Mouse (Mus musculus): ENCODE measurements around the gene Thbs2. TPM values are rescaled to one million over a fixed set of nuclear protein-coding genes. Genes with fewer than 3 reads are reported as not detected.

The Thbs2 gene
- polyA plus RNA-seq, 1 experiment from 2014 or later: 5.6 TPM

DNA sequence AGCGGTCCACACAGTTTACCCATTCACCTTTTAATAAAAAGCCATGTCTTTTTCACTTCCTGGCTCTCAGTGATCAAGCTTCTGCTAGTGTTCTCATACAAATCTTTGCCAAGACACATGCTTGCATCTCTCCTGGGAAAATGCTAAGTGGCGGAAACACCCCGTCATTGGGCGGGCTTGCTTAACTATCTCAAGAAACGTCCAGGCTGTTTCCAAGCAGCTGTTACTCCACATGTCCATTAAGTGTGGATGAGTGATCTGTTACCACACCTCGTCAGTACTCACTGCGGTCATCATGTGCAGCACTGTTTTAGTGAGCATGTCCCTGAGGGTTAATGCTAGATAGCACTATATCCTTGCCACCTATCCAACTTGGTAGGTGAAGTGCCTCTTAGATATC, 26.2 kb upstream of the Thbs2 start:
- H3K9ac ChIP-seq: no peak overlapping the region
- ATAC-seq (ENCODE audit: low FRiP score) (no peak), DNase-seq (ENCODE audit: low spot score) (no peak)
- no peaks in the 10 kb centered on the region for H3K36me3 ChIP-seq (replicated peaks; ENCODE audit: control insufficient read depth, insufficient read depth)
- no peak overlapping the region for H3K4me3 ChIP-seq (replicated peaks; ENCODE audit: low read length)
- no peaks in the 10 kb centered on the region for H3K4me1 ChIP-seq (replicated peaks; ENCODE audit: control insufficient read depth, insufficient read depth, low read length)
- H3K4me2 ChIP-seq (replicated peaks): no peak overlapping the region
- H3K27ac ChIP-seq: no peak overlapping the region
- WGBS: 66% methylated on average over 7 of the region's 7 CpGs
- no peaks in the 10 kb centered on the region for H3K9me3 ChIP-seq (ENCODE audit: control insufficient read depth, low read length)
- H3K27me3 ChIP-seq (ENCODE audit: control insufficient read depth, insufficient read depth, low read length): no peaks in the 10 kb centered on the region

GRCm38 (mm10) chr17:14718801-14719200, 24.8 kb upstream of the Thbs2 start:
- ATAC-seq (ENCODE audit: low FRiP score): no peak
- no peak for DNase-seq (ENCODE audit: low spot score)
- H3K4me2 ChIP-seq (replicated peaks): no peak overlapping the region

DNA sequence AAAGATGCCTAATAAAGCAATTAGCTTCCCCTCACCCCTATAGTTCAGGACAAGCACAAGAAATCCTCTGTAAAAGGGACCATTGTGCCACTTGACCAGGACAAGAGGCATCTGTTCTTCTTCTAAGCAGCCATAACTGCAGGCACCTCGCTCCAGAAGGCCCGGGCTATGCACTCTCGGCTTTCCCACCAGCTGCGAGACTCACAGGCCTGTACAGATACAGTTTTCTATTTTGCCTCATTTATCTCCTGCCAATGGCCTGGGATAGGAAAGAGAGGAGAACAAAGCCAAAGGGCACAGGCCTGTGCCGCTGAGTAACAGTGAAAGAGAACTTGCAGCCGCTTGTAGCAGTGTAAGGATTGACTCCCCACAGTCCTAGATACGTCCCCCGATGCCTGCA, 20.7 kb upstream of the Thbs2 start:
- ATAC-seq (ENCODE audit: low FRiP score) (no peak; the same call in 1 of the 2 replicates), DNase-seq (ENCODE audit: low spot score) (no peak)
- H3K9me3 ChIP-seq (ENCODE audit: control insufficient read depth, low read length): no peaks in the 10 kb centered on the region
- H3K9ac ChIP-seq: no peak overlapping the region
- no peak overlapping the region for H3K4me3 ChIP-seq (replicated peaks; ENCODE audit: low read length)
- H3K27ac ChIP-seq: no peak overlapping the region
- 26% methylated on average over 8 of the region's 8 CpGs for WGBS
- no peaks in the 10 kb centered on the region for H3K4me1 ChIP-seq (replicated peaks; ENCODE audit: control insufficient read depth, insufficient read depth, low read length)
- H3K36me3 ChIP-seq (replicated peaks; ENCODE audit: control insufficient read depth, insufficient read depth): no peaks in the 10 kb centered on the region
- H3K4me2 ChIP-seq (replicated peaks): no peak overlapping the region
- H3K27me3 ChIP-seq (ENCODE audit: control insufficient read depth, insufficient read depth, low read length): no peaks in the 10 kb centered on the region

More at GRCm38 (mm10) chr17:14718801-14719200, 24.8 kb upstream of the Thbs2 start:
- H3K9me3 ChIP-seq (ENCODE audit: control insufficient read depth, low read length): no peaks in the 10 kb centered on the region
- no peak overlapping the region for H3K9ac ChIP-seq
- H3K27ac ChIP-seq: no peak overlapping the region
- 23% methylated on average over 4 of the region's 4 CpGs for WGBS
- H3K4me3 ChIP-seq (replicated peaks; ENCODE audit: low read length): no peak overlapping the region
- no peaks in the 10 kb centered on the region for H3K27me3 ChIP-seq (ENCODE audit: control insufficient read depth, insufficient read depth, low read length)
- no peaks in the 10 kb centered on the region for H3K36me3 ChIP-seq (replicated peaks; ENCODE audit: control insufficient read depth, insufficient read depth)
- no peaks in the 10 kb centered on the region for H3K4me1 ChIP-seq (replicated peaks; ENCODE audit: control insufficient read depth, insufficient read depth, low read length)

- no peaks in the 10 kb centered on the region for H3K36me3 ChIP-seq (replicated peaks; ENCODE audit: control insufficient read depth, insufficient read depth)
- no peak overlapping the region for H3K27ac ChIP-seq
- 58% methylated on average over 3 of the region's 3 CpGs for WGBS
- no peak overlapping the region for H3K4me2 ChIP-seq (replicated peaks)
- ATAC-seq (ENCODE audit: low FRiP score) (no peak), DNase-seq (ENCODE audit: low spot score) (no peak)
- no peaks in the 10 kb centered on the region for H3K4me1 ChIP-seq (replicated peaks; ENCODE audit: control insufficient read depth, insufficient read depth, low read length)
- no peaks in the 10 kb centered on the region for H3K27me3 ChIP-seq (ENCODE audit: control insufficient read depth, insufficient read depth, low read length)
- H3K9ac ChIP-seq: no peak overlapping the region
- H3K9me3 ChIP-seq (ENCODE audit: control insufficient read depth, low read length): no peaks in the 10 kb centered on the region
- H3K4me3 ChIP-seq (replicated peaks; ENCODE audit: low read length): no peak overlapping the region
Observed at GRCm38 (mm10) chr17:14714374-14714773, 20.3 kb upstream of the Thbs2 start.

- H3K9me3 ChIP-seq (ENCODE audit: control insufficient read depth, low read length): no peaks in the 10 kb centered on the region
- 91% methylated on average over 3 of the region's 3 CpGs for WGBS
- ATAC-seq (ENCODE audit: low FRiP score): no peak
Observed at GRCm38 (mm10) chr17:14711784-14712183, 17.7 kb upstream of the Thbs2 start.

DNA sequence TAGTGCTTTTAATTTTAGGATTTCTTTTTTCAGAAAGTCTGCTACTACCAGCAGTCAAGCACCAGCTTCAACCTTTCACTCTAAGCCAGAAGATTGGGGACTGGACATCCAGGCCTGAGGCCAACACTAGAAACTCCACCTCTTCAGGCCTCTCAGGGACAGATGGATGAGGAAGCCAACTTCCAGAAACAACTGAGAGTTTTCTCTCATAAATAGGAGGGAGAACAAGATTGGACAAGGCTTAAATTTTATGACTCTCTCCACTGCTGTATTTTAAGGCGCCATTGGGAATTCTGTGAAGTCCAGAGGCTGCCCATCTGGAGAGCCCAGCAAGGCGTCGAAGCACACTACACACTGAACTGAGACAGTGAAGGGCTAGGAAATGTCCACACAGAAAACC, 17.0 kb upstream of the Thbs2 start:
- Histone ChIP-seq H3K27me3 (ENCODE audit: control insufficient read depth, insufficient read depth, low read length) (no peaks in the 10 kb centered on the region), H3K36me3 (replicated peaks; ENCODE audit: control insufficient read depth, insufficient read depth) (no peaks in the 10 kb centered on the region), H3K4me1 (replicated peaks; ENCODE audit: control insufficient read depth, insufficient read depth, low read length) (no peaks in the 10 kb centered on the region), H3K9ac (no peak overlapping the region), H3K27ac (no peak overlapping the region), H3K4me3 (replicated peaks; ENCODE audit: low read length) (no peak overlapping the region), H3K9me3 (ENCODE audit: control insufficient read depth, low read length) (no peaks in the 10 kb centered on the region), H3K4me2 (replicated peaks) (no peak overlapping the region)
- 95% methylated on average over 3 of the region's 3 CpGs for WGBS
- DNase-seq (ENCODE audit: low spot score) (no peak), ATAC-seq (ENCODE audit: low FRiP score) (no peak)

More at GRCm38 (mm10) chr17:14711784-14712183, 17.7 kb upstream of the Thbs2 start:
- DNase-seq (ENCODE audit: low spot score): no peak
- Histone ChIP-seq H3K4me1 (replicated peaks; ENCODE audit: control insufficient read depth, insufficient read depth, low read length) (no peaks in the 10 kb centered on the region), H3K36me3 (replicated peaks; ENCODE audit: control insufficient read depth, insufficient read depth) (no peaks in the 10 kb centered on the region), H3K27me3 (ENCODE audit: control insufficient read depth, insufficient read depth, low read length) (no peaks in the 10 kb centered on the region), H3K9ac (no peak overlapping the region), H3K4me3 (replicated peaks; ENCODE audit: low read length) (no peak overlapping the region), H3K4me2 (replicated peaks) (no peak overlapping the region), H3K27ac (no peak overlapping the region)

DNA sequence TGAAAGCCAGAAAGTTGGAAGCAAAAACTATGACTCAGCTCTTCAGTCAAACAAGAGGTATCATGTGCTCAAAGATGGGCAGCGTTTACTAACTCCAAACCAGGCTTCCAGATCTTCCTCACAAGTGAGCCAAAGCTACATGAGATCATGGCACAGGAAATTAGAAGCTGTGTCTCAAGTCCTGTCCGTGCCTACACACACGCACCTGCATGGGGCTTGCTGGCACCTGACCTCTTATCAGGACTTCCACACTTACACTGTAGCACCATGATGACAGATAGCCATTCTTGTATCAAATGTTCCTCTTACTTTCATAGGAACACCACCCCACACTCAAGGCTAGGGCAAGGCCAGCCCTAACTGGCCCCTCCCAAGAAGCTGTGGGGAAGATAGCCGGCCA, 12.0 kb upstream of the Thbs2 start:
- H3K36me3 ChIP-seq (replicated peaks; ENCODE audit: control insufficient read depth, insufficient read depth): no peaks in the 10 kb centered on the region
- H3K9ac ChIP-seq: no peak overlapping the region
- 94% methylated on average over 4 of the region's 4 CpGs for WGBS
- H3K9me3 ChIP-seq (ENCODE audit: control insufficient read depth, low read length): no peaks in the 10 kb centered on the region
- H3K4me3 ChIP-seq (replicated peaks; ENCODE audit: low read length): no peak overlapping the region
- H3K4me1 ChIP-seq (replicated peaks; ENCODE audit: control insufficient read depth, insufficient read depth, low read length): no peaks in the 10 kb centered on the region
- H3K27ac ChIP-seq: no peak overlapping the region
- no peaks in the 10 kb centered on the region for H3K27me3 ChIP-seq (ENCODE audit: control insufficient read depth, insufficient read depth, low read length)
- H3K4me2 ChIP-seq (replicated peaks): no peak overlapping the region
- ATAC-seq (ENCODE audit: low FRiP score): no peak
- DNase-seq (ENCODE audit: low spot score): no peak

- no peak overlapping the region for H3K4me3 ChIP-seq (replicated peaks; ENCODE audit: low read length)
- H3K4me2 ChIP-seq (replicated peaks): no peak overlapping the region
- 83% methylated on average over 2 of the region's 2 CpGs for WGBS
- H3K27ac ChIP-seq: no peak overlapping the region
- no peaks in the 10 kb centered on the region for H3K4me1 ChIP-seq (replicated peaks; ENCODE audit: control insufficient read depth, insufficient read depth, low read length)
- no peaks in the 10 kb centered on the region for H3K27me3 ChIP-seq (ENCODE audit: control insufficient read depth, insufficient read depth, low read length)
- H3K36me3 ChIP-seq (replicated peaks; ENCODE audit: control insufficient read depth, insufficient read depth): no peaks in the 10 kb centered on the region
- ATAC-seq (ENCODE audit: low FRiP score): no peak
- DNase-seq (ENCODE audit: low spot score): no peak
- no peaks in the 10 kb centered on the region for H3K9me3 ChIP-seq (ENCODE audit: control insufficient read depth, low read length)
- H3K9ac ChIP-seq: no peak overlapping the region
Observed at GRCm38 (mm10) chr17:14705466-14705865, 11.4 kb upstream of the Thbs2 start.

DNA sequence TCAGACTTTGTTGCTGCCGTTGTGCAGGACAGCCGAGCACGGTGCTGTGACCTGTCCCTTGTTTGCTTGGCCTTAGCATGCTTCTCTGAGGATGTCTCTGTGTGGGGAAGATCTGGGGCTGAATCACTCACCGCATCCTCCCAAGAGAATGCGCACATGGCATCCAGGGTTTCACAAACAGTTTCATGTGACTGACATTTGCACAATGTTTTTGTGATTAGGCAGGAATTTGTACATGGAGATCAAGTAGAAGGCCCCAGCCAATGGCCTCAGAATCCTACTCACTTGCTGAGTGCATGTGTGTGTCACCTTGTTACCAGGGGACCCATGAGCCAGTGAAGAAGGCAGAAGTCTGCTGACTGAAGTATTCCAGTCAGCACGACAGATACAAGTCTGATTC, 9.7 kb upstream of the Thbs2 start:
- no peak for ATAC-seq (ENCODE audit: low FRiP score)
- no peak overlapping the region for H3K9ac ChIP-seq
- no peak for DNase-seq (ENCODE audit: low spot score)
- no peaks in the 10 kb centered on the region for H3K4me1 ChIP-seq (replicated peaks; ENCODE audit: control insufficient read depth, insufficient read depth, low read length)
- no peak overlapping the region for H3K4me3 ChIP-seq (replicated peaks; ENCODE audit: low read length)
- no peaks in the 10 kb centered on the region for H3K9me3 ChIP-seq (ENCODE audit: control insufficient read depth, low read length)
- 82% methylated on average over 6 of the region's 6 CpGs for WGBS
- H3K36me3 ChIP-seq (replicated peaks; ENCODE audit: control insufficient read depth, insufficient read depth): no peaks in the 10 kb centered on the region
- H3K4me2 ChIP-seq (replicated peaks): no peak overlapping the region
- no peak overlapping the region for H3K27ac ChIP-seq
- no peaks in the 10 kb centered on the region for H3K27me3 ChIP-seq (ENCODE audit: control insufficient read depth, insufficient read depth, low read length)

DNA sequence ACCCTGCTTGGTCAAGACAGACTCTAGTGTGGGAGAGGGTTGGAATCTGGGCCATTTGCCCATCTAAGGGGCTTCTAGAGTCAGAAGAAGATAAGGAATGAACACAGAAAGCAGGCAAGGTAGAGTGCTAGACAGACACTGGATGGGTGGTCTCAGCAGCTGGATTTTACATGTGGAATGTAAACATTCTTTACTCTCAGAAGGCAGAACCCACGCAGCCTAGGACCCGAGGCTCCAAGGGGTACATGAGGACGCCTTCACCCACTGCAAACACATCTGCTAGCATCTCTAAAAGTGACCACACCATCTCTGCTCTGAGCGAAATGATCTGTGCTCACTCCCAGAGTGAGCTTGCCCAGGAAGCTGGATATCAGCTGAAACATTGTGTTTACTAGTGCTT, 9.2 kb upstream of the Thbs2 start:
- Histone ChIP-seq H3K4me1 (replicated peaks; ENCODE audit: control insufficient read depth, insufficient read depth, low read length) (no peaks in the 10 kb centered on the region), H3K36me3 (replicated peaks; ENCODE audit: control insufficient read depth, insufficient read depth) (no peaks in the 10 kb centered on the region), H3K9me3 (ENCODE audit: control insufficient read depth, low read length) (no peaks in the 10 kb centered on the region), H3K9ac (no peak overlapping the region), H3K27ac (no peak overlapping the region), H3K4me3 (replicated peaks; ENCODE audit: low read length) (no peak overlapping the region), H3K4me2 (replicated peaks) (no peak overlapping the region), H3K27me3 (ENCODE audit: control insufficient read depth, insufficient read depth, low read length) (no peaks in the 10 kb centered on the region)
- no peak for DNase-seq (ENCODE audit: low spot score)
- no peak for ATAC-seq (ENCODE audit: low FRiP score)
- WGBS: 82% methylated on average over 4 of the region's 4 CpGs
